Mouse (Mus musculus) urinary bladder, postnatal 10 days (tissue): Measurements from ENCODE around the gene Bcan.

ENCODE experiments used
- DNase-seq: peaks from one replicate; pipeline ENCODE4 v3.0.0; 2022; ENCODE audit warnings: low spot score

Gene Bcan

DNA sequence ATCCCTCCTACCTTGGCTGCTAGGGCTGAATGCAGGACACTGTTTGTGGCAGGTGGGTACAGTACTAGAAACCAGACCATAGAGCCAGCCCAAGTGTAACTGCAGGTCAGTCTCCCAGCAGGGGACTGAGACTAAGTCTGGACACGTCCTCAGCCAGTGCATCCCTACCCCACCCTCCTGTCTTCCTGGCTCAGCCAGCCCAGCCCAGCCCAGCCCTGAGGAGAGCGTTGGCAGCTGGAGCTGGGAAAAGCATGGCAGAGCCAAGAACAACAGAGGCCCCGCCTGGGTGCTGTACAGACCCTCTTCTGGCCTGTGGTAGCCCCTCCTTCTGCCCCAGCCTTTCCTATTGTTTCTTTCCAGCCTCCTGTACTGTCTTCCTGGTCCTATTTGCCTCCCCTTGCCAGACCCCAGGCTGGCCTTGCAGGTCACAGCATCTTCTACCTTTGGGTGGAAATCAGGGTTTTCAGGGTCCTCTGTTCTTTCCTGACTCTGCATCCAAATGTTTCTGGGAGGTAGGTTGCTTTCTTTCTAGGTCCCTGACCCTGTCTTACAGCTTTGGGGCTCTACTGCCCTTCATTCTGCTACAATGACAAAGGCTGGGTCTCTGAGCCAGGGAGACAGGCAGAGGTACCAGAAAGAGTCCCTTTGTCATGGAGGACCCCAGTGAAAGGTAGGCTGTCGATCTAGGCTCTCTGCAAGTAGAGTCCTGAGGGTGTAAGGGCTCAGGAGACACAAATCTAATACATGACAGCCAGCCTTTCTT lies 55.0 kb downstream of the Bcan start:
- DNase-seq: no peak

DNA sequence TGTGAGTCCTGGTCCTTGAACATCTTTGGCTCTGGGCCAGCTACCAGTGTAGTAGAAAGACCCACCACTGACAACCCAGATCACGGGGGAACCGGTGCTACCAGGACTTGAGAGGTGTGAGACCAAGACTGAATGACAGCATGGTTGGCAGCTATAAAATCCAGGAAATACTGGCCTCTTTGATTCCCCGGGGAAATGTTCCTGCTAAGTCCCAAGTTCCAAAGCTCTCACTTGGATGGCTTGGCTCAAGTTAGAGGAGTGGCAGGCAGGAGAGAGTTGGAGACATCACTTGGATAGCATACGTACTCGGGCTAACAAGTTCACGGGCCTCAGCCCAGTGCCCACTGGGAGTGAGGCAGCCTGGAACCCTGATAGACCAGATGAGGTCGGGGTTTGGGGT lies 56.4 kb downstream of the Bcan start:
- no peak for DNase-seq

- DNase-seq: no peak
Observed at GRCm38 (mm10) chr3:87942471-87942870, 57.6 kb downstream of the Bcan start.

- no peak for DNase-seq
Observed at GRCm38 (mm10) chr3:87940611-87941010, 59.4 kb downstream of the Bcan start.
